In genomic region chr13:23411311-23412210, GRCm38 (mm10) we compare ENCODE assay signal across 8 mouse cellular contexts. TPM values are rescaled to one million over a fixed set of nuclear protein-coding genes. Genes with fewer than 3 reads are reported as not detected.
DNase-seq lines count a peak whose midpoint lies in the region; ATAC-seq and TF ChIP-seq lines count a peak whose summit lies in the region.

No protein-coding gene starts in this region.

- no peak for TF ChIP-seq POLR2A in cortical plate, adult 2 months (IDR thresholded peaks at IDR 0.05; ENCODE audit: extremely low read depth, insufficient read depth, low read length)

- no peak for TF ChIP-seq CTCF in G1E (IDR thresholded peaks at IDR 0.05; ENCODE audit: low read depth, low read length)
- no peak for TF ChIP-seq CTCF in cortical plate, adult 2 months (IDR thresholded peaks at IDR 0.05; ENCODE audit: extremely low read depth, insufficient read depth, low read length)

- H3K9ac ChIP-seq in heart, embryonic 14.5 days (ENCODE audit: low read length), result peak overlapping the region; percentile 54; the same call in 1 of the 2 replicates
- H3K9ac ChIP-seq in hindbrain, embryonic 14.5 days, result peak overlapping the region; percentile 53; the same call in 1 of the 2 replicates
- H3K9ac ChIP-seq in stomach, embryonic 16.5 days (ENCODE audit: low read length), result no peak overlapping the region; the same call in 1 of the 2 replicates

- H3K4me3 ChIP-seq in heart, embryonic 14.5 days (ENCODE audit: control insufficient read depth in 1 of 2, insufficient read depth in 1 of 2, low read depth in 1 of 2, low read length in 2 of 2), result peak overlapping the region; percentile 37 to 43
- H3K4me3 ChIP-seq in G1E (ENCODE audit: low read depth, low read length) (peak overlapping the region; percentile 65; the same call in 1 of the 2 replicates), macrophage (ENCODE audit: inconsistent target) (peak overlapping the region; percentile 12; the same call in 1 of the 2 replicates)
- peak overlapping the region; percentile 75 for H3K4me3 ChIP-seq in cortical plate, adult 2 months (ENCODE audit: insufficient read depth, low read length)
- peak overlapping the region; percentile 38 for H3K4me3 ChIP-seq in hindbrain, embryonic 14.5 days (replicated peaks; ENCODE audit: low read length)
- H3K4me3 ChIP-seq in stomach, embryonic 16.5 days (replicated peaks; ENCODE audit: low read length), result peak overlapping the region; percentile 40

- H3K27me3 ChIP-seq in heart, embryonic 14.5 days (ENCODE audit: control insufficient read depth, insufficient read depth, low read length), result no peaks in the 10 kb centered on the region
- H3K27me3 ChIP-seq in G1E (ENCODE audit: insufficient read depth, low read length), result peaks cover 43% of the 10 kb centered on the region
- peaks cover 52% of the 10 kb centered on the region for H3K27me3 ChIP-seq in hindbrain, embryonic 14.5 days (ENCODE audit: control insufficient read depth, insufficient read depth, low read length)
- H3K27me3 ChIP-seq in stomach, embryonic 16.5 days (ENCODE audit: control insufficient read depth, insufficient read depth, low read length), result peaks cover 4% of the 10 kb centered on the region

- no peaks in the 10 kb centered on the region for H3K36me3 ChIP-seq in heart, embryonic 14.5 days (ENCODE audit: control insufficient read depth, insufficient read depth, low read length)
- peaks cover 9% of the 10 kb centered on the region for H3K36me3 ChIP-seq in G1E (replicated peaks)
- 0 out of 2 replicates have a peak, but pooled peaks cover under 1% of the 10 kb centered on the region for H3K36me3 ChIP-seq in hindbrain, embryonic 14.5 days (replicated peaks; ENCODE audit: control insufficient read depth, insufficient read depth)
- no peaks in the 10 kb centered on the region for H3K36me3 ChIP-seq in macrophage (ENCODE audit: inconsistent target)
- no peaks in the 10 kb centered on the region for H3K36me3 ChIP-seq in stomach, embryonic 16.5 days (ENCODE audit: control insufficient read depth, insufficient read depth, low read length)

- intact Hi-C loops in heart, postnatal 25 days (cut with DNase I), result loop anchor here (1.0 kb wide), 1 partner anchor 10 kb away; no protein-coding TSS in a partner anchor

- DNase-seq in heart, postnatal 25 days (ENCODE audit: low spot score), result no peak
- DNase-seq in G1E (ENCODE audit: low spot score), result peak; percentile 25
- peak; percentile 44 for DNase-seq in hindbrain, embryonic 14.5 days (ENCODE audit: low spot score)
- no peak for DNase-seq in urinary bladder, adult 2 months (ENCODE audit: low spot score)

- H3K27ac ChIP-seq in heart, embryonic 14.5 days (replicated peaks in 1 of 2; ENCODE audit: control insufficient read depth in 1 of 2, insufficient read depth in 1 of 2, low read depth in 2 of 2, low read length in 2 of 2), result no peak overlapping the region
- no peak overlapping the region for H3K27ac ChIP-seq in cortical plate, adult 2 months (ENCODE audit: insufficient read depth, low read length)
- H3K27ac ChIP-seq in hindbrain, embryonic 14.5 days, result no peak overlapping the region
- H3K27ac ChIP-seq in macrophage, result no peak overlapping the region
- no peak overlapping the region for H3K27ac ChIP-seq in stomach, embryonic 16.5 days (ENCODE audit: low read length)

- H3K9me3 ChIP-seq in heart, embryonic 14.5 days (ENCODE audit: control insufficient read depth, low read length), result no peaks in the 10 kb centered on the region
- H3K9me3 ChIP-seq in G1E (replicated peaks), result no peaks in the 10 kb centered on the region
- H3K9me3 ChIP-seq in hindbrain, embryonic 14.5 days (ENCODE audit: control insufficient read depth, low read length), result no peaks in the 10 kb centered on the region
- H3K9me3 ChIP-seq in stomach, embryonic 16.5 days (replicated peaks; ENCODE audit: control insufficient read depth, low read length), result no peaks in the 10 kb centered on the region

- no peak for ATAC-seq in heart, embryonic 14.5 days (ENCODE audit: insufficient number of reproducible peaks, insufficient read depth, low FRiP score, low read depth)
- ATAC-seq in G1E (ENCODE audit: extremely low read depth, insufficient number of reproducible peaks, low FRiP score, poor library complexity, severe bottlenecking), result no peak
- ATAC-seq in hindbrain, embryonic 14.5 days (ENCODE audit: low FRiP score), result peak; percentile 27; the same call in 1 of the 2 replicates
- no peak for ATAC-seq in stomach, embryonic 16.5 days (ENCODE audit: insufficient read depth, low FRiP score)

- H3K4me1 ChIP-seq in heart, embryonic 14.5 days (ENCODE audit: control insufficient read depth in 2 of 2, insufficient read depth in 2 of 2, low read length in 2 of 2), result peaks cover 2 to 6% of the 10 kb centered on the region in 2 experiments; a peak in 3 of 4 replicates
- peaks cover 22% of the 10 kb centered on the region for H3K4me1 ChIP-seq in G1E (ENCODE audit: insufficient read depth, low read depth, low read length)
- no peaks in the 10 kb centered on the region for H3K4me1 ChIP-seq in cortical plate, adult 2 months (ENCODE audit: control insufficient read depth, insufficient read depth, low read length)
- H3K4me1 ChIP-seq in hindbrain, embryonic 14.5 days (replicated peaks; ENCODE audit: control insufficient read depth, insufficient read depth, low read length), result peaks cover 9% of the 10 kb centered on the region
- H3K4me1 ChIP-seq in stomach, embryonic 16.5 days (ENCODE audit: control insufficient read depth, insufficient read depth, low read length), result peaks cover 5% of the 10 kb centered on the region; the same call in 1 of the 2 replicates

- H3K79me2 ChIP-seq in macrophage (ENCODE audit: inconsistent target), result no peaks in the 10 kb centered on the region

- WGBS in heart, embryonic 14.5 days, result 8% methylated on average over 29 of the region's 29 CpGs
- WGBS in hindbrain, embryonic 14.5 days, result 5% methylated on average over 29 of the region's 29 CpGs
- 29% methylated on average over 28 of the region's 29 CpGs for WGBS in macrophage (ENCODE audit: missing documents)
- WGBS in stomach, embryonic 16.5 days, result 8% methylated on average over 29 of the region's 29 CpGs

- H3K4me2 ChIP-seq in heart, embryonic 14.5 days (ENCODE audit: low read length), result peak overlapping the region; percentile 79
- H3K4me2 ChIP-seq in hindbrain, embryonic 14.5 days (replicated peaks), result peak overlapping the region; percentile 63
- H3K4me2 ChIP-seq in stomach, embryonic 16.5 days (ENCODE audit: low read depth, low read length), result peak overlapping the region; percentile 60

RNA-seq across cellular contexts. Expression of gene Abt1, which starts 12.1 kb away (rescaled TPM):
- 8.3 and 9.1 TPM in 2 replicates for polyA plus RNA-seq in heart, embryonic 14.5 days (2014; fragmentation: Nextera tagmentation; extraction: Ambion mirVana)
- 1 to 10 TPM; 3.9 to 4.4 TPM for total RNA-seq in heart, postnatal 25 days (2021)
- total RNA-seq in G1E (2014; fragmentation: Nextera tagmentation), result 3.7 and 4.0 TPM in 2 replicates
- total RNA-seq in G1E (2017), result 9.5 and 11.4 TPM in 2 replicates
- polyA plus RNA-seq in G1E (2012), result 6.5 and 6.9 TPM in 2 replicates
- 7.8 and 8.3 TPM in 2 replicates for polyA plus RNA-seq in cortical plate, adult 2 months (2012; rRNA removed)
- 8.5 and 8.9 TPM in 2 replicates for polyA plus RNA-seq in hindbrain, embryonic 14.5 days (2014; fragmentation: Nextera tagmentation; extraction: Ambion mirVana)
- total RNA-seq in macrophage (2018; cell fraction: chromatin; rRNA removed), result 1 to 10 TPM in 20 of 26 experiments, under 1 TPM in 6; 0.46 to 3.6 (median 1.9) TPM
- total RNA-seq in macrophage (2018; cell fraction: cytosol; rRNA removed), result 1 to 10 TPM; 1.9 to 4.1 (median 3.4) TPM
- total RNA-seq in macrophage (2018; cell fraction: nucleus; rRNA removed), result 1 to 10 TPM in 24 of 26 experiments, under 1 TPM in 2; 0.59 to 4.0 (median 2.2) TPM
- polyA plus RNA-seq in macrophage (2018), result 3.5 to 4.4 TPM (median 3.7 TPM) in 3 replicates
- polyA plus RNA-seq in stomach, embryonic 16.5 days (2015; fragmentation: Nextera tagmentation; extraction: Ambion mirVana), result 10.3 and 11.4 TPM in 2 replicates
- 7.9 TPM in 2 replicates for polyA plus RNA-seq in urinary bladder, adult 2 months (2012; rRNA removed)

RNA-seq across cellular contexts. Expression of gene Zfp322a, which starts 42.6 kb away (rescaled TPM):
- 39.5 and 41.0 TPM in 2 replicates for polyA plus RNA-seq in heart, embryonic 14.5 days (2014; fragmentation: Nextera tagmentation; extraction: Ambion mirVana)
- total RNA-seq in heart, postnatal 25 days (2021), result 10 to 100 TPM; 16.8 to 20.2 TPM
- 51.4 and 53.7 TPM in 2 replicates for total RNA-seq in G1E (2014; fragmentation: Nextera tagmentation)
- 83.0 and 110 TPM in 2 replicates for total RNA-seq in G1E (2017)
- polyA plus RNA-seq in G1E (2012), result 1.2 and 1.4 TPM in 2 replicates
- polyA plus RNA-seq in cortical plate, adult 2 months (2012; rRNA removed), result 14.3 and 14.8 TPM in 2 replicates
- 48.8 and 52.0 TPM in 2 replicates for polyA plus RNA-seq in hindbrain, embryonic 14.5 days (2014; fragmentation: Nextera tagmentation; extraction: Ambion mirVana)
- 10 to 100 TPM; 13.6 to 77.7 (median 34.2) TPM for total RNA-seq in macrophage (2018; cell fraction: chromatin; rRNA removed)
- 10 to 100 TPM in 17 of 26 experiments, 1 to 10 TPM in 9; 5.5 to 19.9 (median 12.2) TPM for total RNA-seq in macrophage (2018; cell fraction: cytosol; rRNA removed)
- total RNA-seq in macrophage (2018; cell fraction: nucleus; rRNA removed), result 10 to 100 TPM in 22 of 26 experiments, 1 to 10 TPM in 4; 8.0 to 68.0 (median 19.4) TPM
- 12.3 to 19.9 TPM (median 12.8 TPM) in 3 replicates for polyA plus RNA-seq in macrophage (2018)
- 36.9 and 38.3 TPM in 2 replicates for polyA plus RNA-seq in stomach, embryonic 16.5 days (2015; fragmentation: Nextera tagmentation; extraction: Ambion mirVana)
- polyA plus RNA-seq in urinary bladder, adult 2 months (2012; rRNA removed), result 12.7 and 15.8 TPM in 2 replicates

RNA-seq across cellular contexts. Expression of gene Btn1a1, which starts 54.1 kb away (rescaled TPM):
- 1.7 and 1.9 TPM in 2 replicates for polyA plus RNA-seq in heart, embryonic 14.5 days (2014; fragmentation: Nextera tagmentation; extraction: Ambion mirVana)
- not detected for total RNA-seq in heart, postnatal 25 days (2021)
- 18.3 and 31.6 TPM in 2 replicates for total RNA-seq in G1E (2014; fragmentation: Nextera tagmentation)
- total RNA-seq in G1E (2017), result 0.82 and 1.5 TPM in 2 replicates
- 0.75 and 0.80 TPM in 2 replicates for polyA plus RNA-seq in G1E (2012)
- polyA plus RNA-seq in cortical plate, adult 2 months (2012; rRNA removed), result 0.04 and 0.06 TPM in 2 replicates
- 0.05 TPM in 1 of 2 replicates, not detected in the other for polyA plus RNA-seq in hindbrain, embryonic 14.5 days (2014; fragmentation: Nextera tagmentation; extraction: Ambion mirVana)
- not detected for total RNA-seq in macrophage (2018; cell fraction: chromatin; rRNA removed)
- total RNA-seq in macrophage (2018; cell fraction: cytosol; rRNA removed), result not detected
- total RNA-seq in macrophage (2018; cell fraction: nucleus; rRNA removed), result not detected
- not detected in 3 replicates for polyA plus RNA-seq in macrophage (2018)
- 0.21 and 0.22 TPM in 2 replicates for polyA plus RNA-seq in stomach, embryonic 16.5 days (2015; fragmentation: Nextera tagmentation; extraction: Ambion mirVana)
- not detected in 2 replicates for polyA plus RNA-seq in urinary bladder, adult 2 months (2012; rRNA removed)

Comparison
In these comparisons a context has a peak if more than half of its experiments do, and no peak if none do; other contexts are left out.
1. H3K4me3 ChIP-seq: peak in every context shown above with its lines; median percentile 75 in cortical plate, adult 2 months; 65 in G1E; 40 in heart, embryonic 14.5 days; 40 in stomach, embryonic 16.5 days; 38 in hindbrain, embryonic 14.5 days; 12 in macrophage.
2. DNase-seq: peak in G1E (single experiment) and hindbrain, embryonic 14.5 days (single experiment); none in heart, postnatal 25 days (single experiment) and urinary bladder, adult 2 months (single experiment).
3. Peak in every context shown above with its lines, with median percentiles within 50 percentile points of each other: H3K4me2 ChIP-seq.